Mouse (Mus musculus) testis, adult 2 months (tissue): ENCODE results near the gene Gm48552.

Experiments used
- CTCF ChIP-seq: fragments of 200-500 bp; IDR thresholded peaks from 2 replicates; pipeline ENCODE4 v1.5.1; 2012; ENCODE audit warnings: low read depth, mild to moderate bottlenecking, inconsistent platforms, low read length, moderate library complexity; ENCODE audit not compliant: control insufficient read depth, insufficient read depth, insufficient replicate concordance
- POLR2A ChIP-seq: fragments of 200-500 bp; IDR thresholded peaks from 2 replicates; pipeline ENCODE4 v1.6.1; 2012; ENCODE audit warnings: low read depth, mild to moderate bottlenecking, inconsistent platforms, low read length, moderate library complexity; ENCODE audit not compliant: control insufficient read depth

DNA sequence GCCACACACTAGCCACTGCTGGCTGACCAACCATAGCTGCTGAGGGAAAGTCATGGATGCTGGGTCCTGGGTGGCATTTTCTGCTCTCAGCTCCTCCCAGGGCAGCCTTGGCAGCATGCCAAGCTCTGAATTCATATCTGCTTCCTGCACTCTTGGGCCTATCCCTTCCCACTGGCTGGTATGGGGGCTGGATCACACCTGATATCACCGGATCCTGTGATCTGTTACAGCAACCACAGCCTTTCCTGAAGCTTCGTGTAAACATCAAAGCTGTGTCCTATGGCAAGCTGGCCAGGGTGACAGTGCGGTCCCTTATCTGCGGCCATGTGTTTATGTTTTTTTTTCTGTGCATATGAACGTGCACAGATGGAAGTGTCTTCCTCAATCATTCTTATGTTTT lies 6.8 kb upstream of the Gm48552 start:
- no peak for TF ChIP-seq CTCF
- no peak for TF ChIP-seq POLR2A
